Mouse (Mus musculus): ENCODE results near the gene Sertad2.

DNA sequence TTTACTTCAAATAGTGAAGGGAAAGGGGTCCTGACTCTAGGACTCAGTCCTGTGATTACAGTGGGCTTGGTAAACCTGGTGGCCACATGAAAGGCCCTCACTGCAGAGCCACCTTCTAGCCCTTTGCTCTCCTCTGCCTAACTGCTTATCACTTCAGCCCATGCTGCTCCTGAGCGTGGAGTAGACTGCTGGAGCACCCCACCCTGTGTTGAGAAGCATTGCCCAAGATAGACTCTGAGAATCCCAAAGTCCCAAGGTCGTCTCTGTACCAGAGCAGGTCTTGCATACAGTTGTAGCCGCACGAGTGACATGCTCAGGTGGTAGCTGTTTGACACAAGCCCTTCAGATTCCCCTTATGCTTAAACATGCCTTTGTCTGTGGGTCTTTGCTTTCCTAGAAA is 93.1 kb downstream of the Sertad2 start:
- TF ChIP-seq POLR2A (IDR thresholded peaks at IDR 0.05; ENCODE audit: insufficient read depth, low read depth, low read length) (no peak), CTCF (IDR thresholded peaks at IDR 0.05) (no peak)
